Mouse (Mus musculus) spleen, adult 2 months (tissue): ENCODE measurements at regions not wholly inside any gene's neighbourhood (a gene's known extent, or its start where the extent isn't known, plus 50 kb on each side); places are given as distances from the start of the nearest gene placed in this dataset.

Experiments
- DNase-seq, 2 experiments: peaks; one replicate each; pipeline versions ENCODE4 v3.0.0 to v3.0.0-alpha.2; 2012 to 2021; ENCODE audit warnings: low spot score in 2 of 2, low read depth in 1 of 2
- H3K27ac ChIP-seq: fragments of 200-500 bp; 2 replicates; pipeline ENCODE4 v1.5.1; 2012; ENCODE audit warnings: low read length, inconsistent platforms; ENCODE audit not compliant: insufficient read depth
- H3K27me3 ChIP-seq: fragments of 200-500 bp; 2 replicates; pipeline ENCODE4 v1.6.1; 2012; ENCODE audit warnings: mild to moderate bottlenecking, moderate library complexity, low read length, inconsistent platforms; ENCODE audit not compliant: control insufficient read depth, insufficient read depth
- H3K36me3 ChIP-seq: fragments of 200-500 bp; 2 replicates; pipeline ENCODE4 v1.6.1; 2012; ENCODE audit warnings: mild to moderate bottlenecking, low read length, inconsistent platforms; ENCODE audit not compliant: control insufficient read depth, insufficient read depth
- H3K4me1 ChIP-seq: fragments of 200-500 bp; 2 replicates; pipeline ENCODE4 v1.6.1; 2011; ENCODE audit warnings: inconsistent platforms; ENCODE audit not compliant: control insufficient read depth, insufficient read depth, insufficient read length
- H3K4me3 ChIP-seq: fragments of 200-500 bp; 2 replicates; pipeline ENCODE4 v1.5.1; 2011; ENCODE audit warnings: mild to moderate bottlenecking, inconsistent platforms; ENCODE audit not compliant: insufficient read depth, insufficient read length; ENCODE audit errors: extremely low read depth
- CTCF ChIP-seq: fragments of 200-500 bp; IDR thresholded peaks from 2 replicates; pipeline ENCODE4 v1.5.1; 2011; ENCODE audit warnings: mild to moderate bottlenecking, inconsistent platforms; ENCODE audit not compliant: insufficient read depth, insufficient read length, insufficient replicate concordance; ENCODE audit errors: extremely low read depth
- POLR2A ChIP-seq: fragments of 200-500 bp; IDR thresholded peaks from 2 replicates; pipeline ENCODE4 v1.6.1; 2011; ENCODE audit warnings: low read depth, low read length, inconsistent platforms
- WGBS: fragments of 180-500 bp; shearing (Covaris S2); methylation state at CpG from one replicate; pipeline ENCODE4 v1.1.7; 2018; 5-methylcytosine and 5-hydroxymethylcytosine counted together

DNA sequence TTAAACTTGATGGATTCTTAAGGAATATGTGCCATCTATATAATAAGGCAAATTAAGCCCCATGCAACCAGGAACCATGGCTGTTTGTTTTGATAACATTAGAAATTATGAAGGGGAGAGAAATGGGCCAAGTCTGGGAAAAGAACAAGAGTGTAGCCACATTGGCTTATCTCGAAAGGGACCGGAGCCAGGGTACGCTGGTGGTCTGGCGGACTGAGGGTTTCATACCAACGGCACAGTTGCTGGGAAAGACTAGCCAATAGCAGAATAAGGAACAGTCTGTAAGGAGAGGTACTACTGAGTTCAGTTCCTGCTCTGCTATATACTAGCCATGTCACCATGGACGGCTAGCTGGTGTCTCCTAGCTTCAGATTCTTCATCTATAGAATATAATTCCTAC is 105.9 kb upstream of the 1700016C15Rik start:
- Histone ChIP-seq H3K27ac (no peak overlapping the region), H3K27me3 (no peaks in the 10 kb centered on the region), H3K4me1 (no peaks in the 10 kb centered on the region), H3K4me3 (no peak overlapping the region), H3K36me3 (no peaks in the 10 kb centered on the region)
- WGBS = 86% methylated on average over 6 of the region's 6 CpGs
- TF ChIP-seq CTCF (no peak), POLR2A (no peak)
- no peak for DNase-seq

DNA sequence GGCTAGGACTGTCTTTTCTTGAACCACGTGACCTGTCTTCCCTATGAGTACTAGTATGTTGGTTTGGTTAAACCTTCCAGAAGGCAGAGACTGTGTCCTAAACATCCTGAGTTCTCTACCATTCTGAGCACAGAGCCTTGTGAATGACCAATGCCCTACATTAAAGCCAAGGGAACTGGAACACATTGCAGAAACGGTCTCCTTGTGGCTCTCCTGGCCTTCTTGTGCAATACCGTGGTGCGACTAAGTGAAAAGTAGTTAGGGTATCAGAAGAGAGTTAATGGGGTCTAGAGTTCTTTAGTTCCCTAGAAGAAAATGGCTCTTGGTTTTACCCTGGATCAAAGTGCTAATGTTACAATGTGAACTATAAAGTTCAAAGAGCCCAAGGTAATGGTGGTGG is 101.8 kb upstream of the 1700016C15Rik start:
- no peak overlapping the region for H3K4me3 ChIP-seq
- no peak overlapping the region for H3K27ac ChIP-seq
- no peak for DNase-seq
- TF ChIP-seq POLR2A = no peak
- no peak for TF ChIP-seq CTCF
- H3K4me1 ChIP-seq = no peaks in the 10 kb centered on the region
- H3K27me3 ChIP-seq = no peaks in the 10 kb centered on the region
- 91% methylated on average over 4 of the region's 4 CpGs for whole genome bisulfite sequencing
- H3K36me3 ChIP-seq = no peaks in the 10 kb centered on the region

GRCm38 (mm10) chr1:177633966-177634602 is 95.5 kb upstream of the 1700016C15Rik start:
- H3K27ac ChIP-seq = no peak overlapping the region
- TF ChIP-seq POLR2A = no peak
- peaks cover 3% of the 10 kb centered on the region; the same call in 1 of the 2 replicates for H3K4me1 ChIP-seq
- no peak overlapping the region for H3K4me3 ChIP-seq
- WGBS = 63% methylated on average over 9 of the region's 9 CpGs
- no peaks in the 10 kb centered on the region for H3K36me3 ChIP-seq
- H3K27me3 ChIP-seq = no peaks in the 10 kb centered on the region
- no peak for DNase-seq

DNA sequence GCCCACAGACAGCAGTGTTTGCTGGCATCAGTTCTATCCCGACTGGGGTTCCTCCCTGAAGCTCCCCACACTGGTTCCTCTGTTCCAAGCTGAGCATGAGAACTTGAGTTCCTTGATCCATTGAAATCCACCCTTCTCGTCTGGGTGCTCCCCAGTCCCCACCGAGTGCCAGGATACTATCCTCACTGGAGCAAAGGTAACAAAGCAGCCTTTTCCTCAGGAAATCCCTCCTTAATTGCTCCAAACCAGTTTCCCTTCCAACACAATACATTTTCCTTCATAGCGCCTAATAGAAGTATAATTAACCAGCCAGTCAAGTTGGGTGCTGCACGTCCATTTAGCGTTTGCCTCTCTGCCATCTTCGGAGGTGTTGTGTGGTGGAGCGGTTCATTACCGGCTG is 92.6 kb upstream of the 1700016C15Rik start:
- TF ChIP-seq CTCF (no peak), POLR2A (no peak)
- WGBS = 83% methylated on average over 9 of the region's 9 CpGs
- peaks cover 3% of the 10 kb centered on the region; the same call in 1 of the 2 replicates for H3K4me1 ChIP-seq

GRCm38 (mm10) chr1:177638381-177638780 is 91.2 kb upstream of the 1700016C15Rik start:
- Histone ChIP-seq H3K27ac (no peak overlapping the region), H3K27me3 (no peaks in the 10 kb centered on the region), H3K36me3 (no peaks in the 10 kb centered on the region), H3K4me1 (peaks cover 3% of the 10 kb centered on the region; the same call in 1 of the 2 replicates), H3K4me3 (no peak overlapping the region)
- DNase-seq = no peak
- no peak for TF ChIP-seq CTCF
- TF ChIP-seq POLR2A = no peak
- WGBS = 88% methylated on average over 10 of the region's 10 CpGs

More for the DNA sequence above, 92.6 kb upstream of the 1700016C15Rik start:
- Histone ChIP-seq H3K36me3 (no peaks in the 10 kb centered on the region), H3K4me3 (no peak overlapping the region), H3K27ac (no peak overlapping the region), H3K27me3 (no peaks in the 10 kb centered on the region)
- DNase-seq = no peak

GRCm38 (mm10) chr1:177639931-177640846 is 89.4 kb upstream of the 1700016C15Rik start:
- H3K36me3 ChIP-seq = no peaks in the 10 kb centered on the region
- H3K27me3 ChIP-seq = no peaks in the 10 kb centered on the region
- H3K27ac ChIP-seq = no peak overlapping the region
- no peaks in the 10 kb centered on the region for H3K4me1 ChIP-seq
- TF ChIP-seq CTCF = no peak
- TF ChIP-seq POLR2A = no peak
- no peak for DNase-seq
- H3K4me3 ChIP-seq = no peak overlapping the region
- WGBS = 70% methylated on average over 20 of the region's 20 CpGs
